Mouse (Mus musculus) cortical plate, adult 2 months (tissue): ENCODE measurements around the gene Asic2.
A peak's percentile ranks its signal among the peaks of the same experiment; 100 is the strongest.

Experiments
- CTCF ChIP-seq: fragments of 200-500 bp; IDR thresholded peaks from 2 replicates; pipeline ENCODE4 v1.5.1; 2011; ENCODE audit warnings: mild to moderate bottlenecking, control low read depth, low read length; ENCODE audit not compliant: insufficient read depth; ENCODE audit errors: extremely low read depth
- POLR2A ChIP-seq: fragments of 200-500 bp; IDR thresholded peaks from 2 replicates; pipeline ENCODE4 v1.6.1; 2011; ENCODE audit warnings: mild to moderate bottlenecking, low read length, control low read depth; ENCODE audit not compliant: insufficient read depth; ENCODE audit errors: extremely low read depth

DNA sequence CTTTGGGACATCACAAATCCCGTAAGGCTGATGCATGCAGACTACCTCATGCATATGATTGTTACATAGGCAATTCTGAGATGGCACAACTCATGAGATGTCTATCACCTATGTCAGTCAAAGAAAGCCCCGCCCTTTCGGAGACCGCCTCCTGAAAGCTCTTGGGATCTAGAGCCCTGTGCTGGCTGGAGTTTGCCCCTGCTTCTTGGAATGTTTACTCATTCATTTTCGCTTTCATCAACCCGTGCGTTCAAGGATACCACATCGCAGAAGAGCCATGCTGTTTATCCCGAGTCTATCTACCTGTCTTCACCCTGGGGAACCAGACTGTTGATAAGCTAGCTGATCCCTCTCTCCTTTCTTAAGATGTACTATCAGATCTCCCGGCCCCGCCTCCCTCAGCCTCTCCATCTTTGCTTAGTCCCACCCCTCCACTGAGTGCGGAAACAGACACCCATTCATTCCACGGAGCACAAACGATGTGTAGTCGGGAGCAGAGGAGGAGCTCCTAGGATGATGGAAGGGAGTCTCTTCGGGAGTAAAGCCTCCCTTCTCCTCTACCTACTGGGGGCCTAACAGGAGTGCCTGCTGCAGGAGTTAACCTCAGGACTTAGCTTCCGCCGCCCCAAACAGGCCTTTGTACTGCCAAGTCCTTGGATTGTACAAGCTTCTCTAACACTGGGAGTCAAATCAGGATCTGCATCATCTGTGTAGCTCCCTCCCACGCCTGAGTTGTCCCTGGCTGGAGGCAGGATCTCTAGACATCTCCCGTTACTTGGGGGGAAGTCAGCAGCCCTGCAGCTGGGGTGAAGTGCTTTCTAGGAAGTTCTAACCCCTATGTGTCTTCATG lies 356.1 kb downstream of the Asic2 start:
- TF ChIP-seq CTCF: no peak
- TF ChIP-seq POLR2A: peak; percentile 59; the same call in 1 of the 2 replicates
